Mouse (Mus musculus): ENCODE results near the gene Dbnl.
"Not testable (repeated sequence)": the region's sequence is repeated elsewhere in the genome, so short reads cannot be mapped to it uniquely, and the experiment has no call there.

DNA sequence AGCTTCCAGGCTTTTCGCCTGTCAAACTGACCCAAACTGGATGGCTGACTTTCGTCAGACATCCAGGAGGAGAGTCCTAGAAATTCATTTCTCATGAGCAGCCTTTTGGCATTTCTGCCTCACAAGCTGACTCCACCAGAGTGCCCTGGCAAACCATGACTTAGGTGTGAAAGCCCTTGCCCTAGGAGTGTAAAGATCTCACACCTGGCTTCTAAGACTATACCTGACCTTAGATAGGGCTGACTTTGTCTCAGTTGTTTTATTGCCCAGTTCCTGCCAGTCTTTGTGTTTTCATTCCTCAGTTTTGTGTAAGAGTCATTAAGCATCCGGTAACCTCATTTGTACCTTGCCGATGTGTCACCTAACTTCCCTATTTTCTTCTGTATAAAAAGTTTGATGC, 21.2 kb downstream of the Dbnl start:
- TF ChIP-seq POLR2A (IDR thresholded peaks at IDR 0.05; ENCODE audit: low read depth, low read length); CTCF (conservative IDR thresholded peaks at IDR 0.05; ENCODE audit: insufficient read depth, insufficient read length, low read depth, low read length): not testable (repeated sequence)

Data from kidney, adult 2 months (tissue).